Mouse (Mus musculus) cerebellum, adult (tissue): ENCODE measurements at regions not wholly inside any gene's neighbourhood (a gene's known extent, or its start where the extent isn't known, plus 50 kb on each side); places are given as distances from the start of the nearest gene placed in this dataset.

Source experiments
- ATAC-seq: cut with Nextera tagmentation; 2 replicates; pipeline ENCODE4 v1.9.2; 2017; ENCODE audit warnings: mild to moderate bottlenecking, moderate library complexity, mixed read lengths; ENCODE audit not compliant: insufficient number of reproducible peaks, low FRiP score, low TSS enrichment

DNA sequence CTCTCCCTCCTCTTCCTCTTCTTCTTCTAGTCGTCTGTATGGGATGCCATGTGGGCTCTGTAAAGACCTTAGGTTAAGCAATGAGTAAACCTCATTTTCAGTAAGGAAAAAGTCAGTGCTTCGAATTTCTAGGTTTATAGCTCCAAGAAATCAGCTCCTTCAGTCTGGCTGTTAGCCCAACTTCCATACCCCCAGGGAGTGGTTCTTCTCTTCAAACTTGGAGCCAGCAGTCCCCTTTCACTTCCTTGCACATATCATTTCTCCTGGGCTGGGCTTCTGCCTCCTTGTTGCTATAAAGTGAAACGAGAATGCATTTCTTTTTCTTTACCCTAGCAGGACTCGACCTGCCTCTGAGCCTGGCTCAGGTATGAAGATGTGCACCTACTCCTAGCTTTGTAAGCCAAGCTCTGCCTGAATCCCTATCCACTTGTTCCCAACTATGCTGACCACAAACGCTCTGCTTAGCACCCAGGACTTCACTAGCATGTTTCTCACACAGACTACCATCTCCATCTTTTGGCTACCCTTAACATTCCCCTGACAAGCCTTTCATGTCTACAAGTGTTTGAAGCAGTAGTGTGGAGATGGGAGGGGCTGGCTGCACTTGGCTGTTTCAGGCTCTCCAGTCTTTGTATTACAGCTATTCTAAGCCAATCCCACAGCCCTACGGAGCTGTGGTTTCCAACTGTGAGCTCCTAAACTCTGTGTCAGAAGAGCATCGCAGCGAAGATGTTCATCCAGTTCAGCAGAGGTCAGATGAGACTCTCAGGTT lies 243.8 kb upstream of the Tprg start:
- ATAC-seq, result no peak

DNA sequence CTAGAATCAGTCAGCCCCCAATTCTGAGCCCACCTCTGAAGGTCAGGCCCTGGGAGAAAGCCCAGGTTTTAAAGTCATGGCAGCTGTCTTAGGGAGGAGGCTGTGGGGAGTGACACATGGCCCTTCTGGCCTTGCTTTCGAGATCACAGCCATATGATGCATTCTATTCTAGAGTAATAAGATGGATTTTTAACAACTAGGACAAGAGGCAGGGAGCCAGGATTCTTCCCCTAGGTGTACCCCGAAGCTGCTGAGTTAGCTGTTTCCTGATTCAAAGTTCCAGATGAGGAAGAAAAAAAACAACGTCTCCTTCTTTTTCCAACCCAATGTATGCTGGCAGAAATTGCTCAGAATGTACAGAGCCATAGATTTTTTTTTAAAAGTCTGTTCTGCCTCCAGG lies 242.0 kb upstream of the Tprg start:
- no peak for ATAC-seq

- no peak for ATAC-seq
Measured at GRCm38 (mm10) chr16:25047726-25048125, 238.9 kb upstream of the Tprg start.

DNA sequence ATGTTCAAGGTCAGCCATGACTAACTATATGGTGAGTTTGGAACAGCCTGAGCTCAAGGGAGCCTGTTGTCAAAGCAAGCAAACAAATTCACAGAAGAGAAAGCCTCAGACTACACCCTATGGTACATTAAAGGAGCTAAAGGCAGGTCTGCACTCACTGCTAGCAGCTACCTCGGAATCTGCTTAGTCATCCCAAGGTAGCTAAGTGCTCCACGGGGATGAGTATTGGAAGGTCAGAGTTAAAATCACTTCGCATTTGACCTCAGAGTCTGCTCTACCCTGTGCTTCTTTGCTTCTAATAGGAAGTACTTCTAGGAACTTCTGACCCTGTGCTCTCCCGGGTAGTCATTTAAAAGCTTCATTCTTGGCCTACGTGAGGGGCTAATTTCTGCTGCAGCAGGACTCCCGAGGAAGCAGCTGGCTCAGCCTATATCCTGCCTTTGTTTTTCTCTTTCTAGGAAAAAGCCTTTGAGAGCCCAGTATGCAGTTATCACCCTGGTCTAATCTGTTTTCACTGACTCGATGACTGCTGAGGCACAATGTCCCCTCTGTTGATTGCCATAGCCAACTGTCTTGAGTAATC lies 236.6 kb upstream of the Tprg start:
- no peak for ATAC-seq

GRCm38 (mm10) chr16:25051044-25051443 lies 235.6 kb upstream of the Tprg start:
- ATAC-seq, result no peak

DNA sequence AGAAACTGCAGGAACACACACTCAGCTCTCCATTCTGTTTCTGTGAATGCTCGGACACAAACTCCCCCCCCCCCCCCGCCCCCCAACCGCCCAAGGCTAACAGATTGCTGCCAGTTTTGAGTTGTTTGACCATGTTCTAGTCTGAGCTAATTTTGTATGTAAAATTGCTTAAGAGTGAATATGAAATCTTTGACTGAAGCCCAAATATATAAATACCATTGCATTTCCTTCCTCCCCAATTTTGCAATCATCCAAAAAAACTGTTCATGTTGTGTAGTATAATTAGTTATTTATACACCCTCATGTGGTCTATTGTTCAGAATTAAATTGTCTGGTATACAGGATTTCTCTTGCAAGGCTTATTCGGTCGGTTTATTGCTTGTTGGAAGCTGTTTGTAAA lies 234.2 kb upstream of the Tprg start:
- ATAC-seq, result no peak

- ATAC-seq, result no peak
Measured at GRCm38 (mm10) chr16:25052917-25053343, 233.7 kb upstream of the Tprg start.

DNA sequence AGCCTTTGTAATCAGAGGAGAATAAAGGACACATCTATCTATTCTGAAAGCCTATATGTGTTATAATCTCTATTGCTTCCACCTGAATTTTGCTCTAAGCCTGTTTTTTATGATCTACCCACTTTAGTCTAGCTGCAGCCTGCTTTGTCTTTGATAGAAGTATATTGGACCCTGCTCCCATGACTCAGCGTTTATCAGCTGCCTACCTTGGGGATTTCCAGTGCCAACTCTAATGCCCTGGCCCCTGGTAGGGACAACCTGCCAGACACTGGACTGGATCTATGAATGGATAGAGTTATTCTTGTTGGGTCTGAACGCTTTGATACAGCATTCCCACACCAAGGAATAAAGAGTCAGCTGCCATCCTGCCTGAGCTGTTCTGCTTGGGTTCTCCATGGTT lies 232.3 kb upstream of the Tprg start:
- ATAC-seq, result no peak

DNA sequence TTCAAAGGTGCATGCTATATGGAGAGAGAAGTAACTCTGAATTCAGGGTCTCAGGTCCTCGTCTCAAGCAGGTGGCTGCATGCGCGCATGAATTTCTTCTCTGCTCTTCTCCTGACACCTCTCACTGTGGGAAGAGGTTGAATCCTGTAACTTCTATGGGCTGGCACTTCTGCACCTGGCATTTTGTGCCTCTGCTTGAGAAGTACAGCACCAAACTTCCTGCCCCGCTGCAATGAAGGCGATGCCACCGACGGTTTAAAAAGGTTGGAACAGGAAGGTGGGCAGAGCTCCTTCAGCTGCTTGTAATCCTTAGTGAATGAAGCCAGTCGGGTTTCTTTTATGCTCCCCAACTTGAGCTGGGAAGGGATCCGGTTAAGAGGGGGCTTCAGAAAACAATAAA lies 231.2 kb upstream of the Tprg start:
- ATAC-seq, result no peak

DNA sequence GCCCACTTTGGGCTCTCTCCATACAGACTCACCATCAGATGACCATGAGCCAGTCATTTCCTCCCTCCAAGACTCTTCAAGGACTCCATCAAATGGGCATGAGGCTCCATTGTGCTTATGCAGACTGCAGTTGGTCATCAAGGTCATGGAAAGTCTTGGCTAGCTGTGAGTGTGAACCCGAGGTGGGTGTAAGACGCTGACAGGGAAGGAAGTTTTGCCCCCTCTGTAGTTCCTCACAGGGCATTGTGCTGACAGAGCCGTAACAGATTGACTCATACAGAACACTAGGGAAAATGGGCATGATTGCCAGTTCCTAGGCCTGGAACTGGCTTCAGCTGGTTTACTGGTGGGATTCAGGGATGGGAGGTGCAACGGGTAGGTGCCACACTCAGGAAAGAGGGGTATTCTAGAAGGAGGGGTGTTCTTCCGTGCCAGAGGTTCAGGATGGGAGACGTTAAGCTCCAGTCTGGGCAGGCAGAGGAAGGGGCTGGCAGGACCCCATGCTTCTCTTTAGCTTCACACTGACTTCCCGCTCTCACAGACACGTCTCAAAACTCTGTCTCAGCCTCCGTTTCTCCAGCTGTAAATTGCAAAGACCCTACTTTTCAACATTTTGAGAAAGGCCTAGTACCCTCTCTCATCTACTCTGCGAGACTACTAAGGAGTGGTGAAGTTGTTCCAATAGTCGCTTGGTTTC lies 228.4 kb upstream of the Tprg start:
- peak; percentile 2; the same call in 1 of the 2 replicates for ATAC-seq

GRCm38 (mm10) chr16:25058812-25059501 lies 227.7 kb upstream of the Tprg start:
- ATAC-seq, result peak; percentile 88

DNA sequence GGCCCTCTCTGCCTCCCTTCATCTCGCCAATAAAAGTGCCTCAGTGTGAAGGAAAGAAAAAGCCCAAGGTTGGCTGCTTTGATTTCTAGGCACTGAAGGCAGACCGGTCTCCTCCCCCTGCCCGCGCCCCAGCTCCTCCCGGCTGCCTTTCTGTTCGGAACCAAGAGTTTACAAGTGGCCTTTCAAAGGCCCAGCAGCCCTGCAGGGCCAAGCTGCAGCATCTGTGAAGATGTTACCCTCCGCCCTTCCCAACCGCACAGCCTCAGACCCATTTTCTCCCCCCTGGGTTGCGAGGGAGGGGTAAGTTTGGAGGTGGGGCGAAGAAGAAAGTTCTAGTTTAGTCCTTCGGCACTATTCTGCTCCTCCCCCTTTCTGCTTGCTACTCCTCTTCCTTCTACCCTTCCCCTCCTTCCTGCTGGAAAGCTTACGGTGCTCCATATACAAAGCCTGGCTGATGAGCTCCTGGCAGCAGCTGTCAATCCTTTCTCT lies 227.1 kb upstream of the Tprg start:
- peak; percentile 1 for ATAC-seq

- no peak for ATAC-seq
Measured at GRCm38 (mm10) chr16:25060266-25060665, 226.4 kb upstream of the Tprg start.

GRCm38 (mm10) chr16:25061631-25062030 lies 225.0 kb upstream of the Tprg start:
- no peak for ATAC-seq

DNA sequence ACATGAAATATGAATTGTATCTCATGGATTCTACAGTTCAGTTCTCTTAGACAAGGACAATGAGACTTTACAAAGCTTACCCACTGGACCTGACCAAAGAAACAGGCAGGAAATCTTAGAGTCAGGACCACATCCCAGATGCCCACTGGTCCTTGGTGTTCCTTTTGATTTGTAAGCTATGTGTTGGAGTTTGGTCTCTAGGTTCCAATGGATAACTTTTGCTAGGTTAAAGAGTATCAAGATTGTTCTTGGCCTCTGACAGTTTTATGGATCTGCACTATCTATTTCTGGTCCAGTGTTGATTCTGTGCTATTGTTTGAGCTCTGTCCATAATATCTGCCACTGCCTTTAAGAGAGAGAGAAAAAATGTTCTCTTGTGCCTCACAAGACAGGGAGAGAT lies 222.6 kb upstream of the Tprg start:
- ATAC-seq, result no peak

GRCm38 (mm10) chr16:25064538-25064937 lies 222.1 kb upstream of the Tprg start:
- peak; percentile 51; the same call in 1 of the 2 replicates for ATAC-seq

- ATAC-seq, result no peak
Measured at GRCm38 (mm10) chr16:25066822-25067221, 219.8 kb upstream of the Tprg start.

DNA sequence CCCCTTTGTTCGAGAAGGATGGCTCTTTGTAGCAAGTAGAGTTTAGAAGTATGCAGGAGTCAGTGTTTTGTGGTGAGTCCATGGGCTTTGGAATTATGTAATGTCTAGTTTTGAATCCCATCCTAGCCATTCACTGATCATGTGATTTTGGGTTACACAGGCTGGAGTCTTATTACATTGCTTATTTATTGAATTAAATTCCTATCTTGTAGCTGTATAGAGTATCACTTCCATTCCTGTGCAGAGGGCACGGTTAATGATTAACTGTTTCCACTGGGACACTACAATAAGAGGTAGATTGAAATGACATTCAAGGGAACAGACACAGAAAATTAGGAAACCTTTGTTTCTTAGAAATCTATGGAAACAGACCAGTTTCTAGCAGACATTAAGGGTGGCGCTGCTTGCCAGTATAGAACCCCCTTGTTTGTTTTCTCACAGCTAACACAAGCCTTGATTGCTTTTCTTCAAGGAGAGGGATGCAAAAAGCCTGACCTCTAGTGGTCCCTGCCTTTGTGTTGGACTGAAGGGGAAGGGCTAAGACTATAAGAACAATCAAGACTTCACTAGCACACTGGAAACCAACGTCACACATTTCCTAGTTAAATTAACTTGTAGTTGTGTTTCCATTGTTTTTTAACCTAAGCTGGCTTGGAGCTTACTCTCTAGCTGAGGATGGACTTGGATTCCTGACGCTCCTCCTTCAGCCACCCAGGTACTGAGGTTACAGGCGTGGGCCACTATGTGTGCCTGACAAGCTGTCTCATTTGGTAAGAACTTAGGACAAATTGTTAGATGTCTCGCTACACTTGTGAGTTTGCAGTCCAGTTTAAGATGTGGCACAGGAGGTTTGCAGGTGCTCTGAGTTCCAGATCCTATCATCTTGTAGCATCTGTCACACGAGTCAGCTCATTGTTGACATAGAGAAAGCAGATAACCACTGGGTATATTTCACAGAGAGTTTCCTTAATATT lies 219.1 kb upstream of the Tprg start:
- ATAC-seq, result no peak

DNA sequence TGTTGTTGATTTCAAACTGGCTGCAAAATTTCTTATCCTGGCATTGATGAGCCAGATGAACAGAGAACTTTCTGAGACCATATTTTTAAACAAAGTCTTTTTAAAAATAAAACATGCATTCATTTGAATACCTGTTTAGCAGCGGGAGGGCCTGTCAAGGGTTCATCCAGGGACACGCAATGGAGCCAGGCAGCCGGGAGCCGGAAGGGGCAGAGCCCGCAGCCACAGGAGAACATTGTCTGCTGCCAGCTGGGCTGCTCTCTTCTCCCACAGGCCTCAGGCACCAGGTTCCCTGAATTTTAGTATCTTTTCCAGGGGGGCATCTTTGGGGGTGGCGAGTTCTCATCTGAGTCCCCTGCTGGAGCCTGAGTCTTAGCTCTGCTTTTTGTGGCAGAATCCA lies 205.8 kb upstream of the Tprg start:
- no peak for ATAC-seq

GRCm38 (mm10) chr16:25083729-25084128 lies 202.9 kb upstream of the Tprg start:
- ATAC-seq, result no peak
